Mouse (Mus musculus) megakaryocyte progenitor cell, adult 5-6 weeks (primary cell): ENCODE measurements at regions not wholly inside any gene's neighbourhood (a gene's known extent, or its start where the extent isn't known, plus 50 kb on each side); places are given as distances from the start of the nearest gene placed in this dataset.

Experiments used
- ATAC-seq: replicated peaks from 2 replicates; pipeline ENCODE4 v1.8.0; 2016; ENCODE audit warnings: mild to moderate bottlenecking, moderate TSS enrichment, inconsistent platforms; ENCODE audit not compliant: poor library complexity

DNA sequence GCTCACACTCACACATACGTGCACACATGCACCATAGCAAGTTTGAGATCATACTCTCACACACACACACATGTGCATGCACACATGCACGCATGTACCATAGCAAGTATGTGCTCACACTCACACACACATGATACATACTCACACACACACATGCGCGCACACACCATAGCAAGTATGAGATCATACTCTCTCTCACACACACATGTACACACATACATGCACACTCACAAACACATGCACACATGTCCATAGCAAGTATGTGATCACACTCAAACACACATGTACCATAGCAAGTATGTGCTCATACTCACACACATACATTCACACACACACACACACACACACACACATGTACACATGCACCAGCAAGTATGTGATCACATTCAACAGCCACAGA lies 138.9 kb upstream of the Slc35f3 start:
- ATAC-seq = no peak

DNA sequence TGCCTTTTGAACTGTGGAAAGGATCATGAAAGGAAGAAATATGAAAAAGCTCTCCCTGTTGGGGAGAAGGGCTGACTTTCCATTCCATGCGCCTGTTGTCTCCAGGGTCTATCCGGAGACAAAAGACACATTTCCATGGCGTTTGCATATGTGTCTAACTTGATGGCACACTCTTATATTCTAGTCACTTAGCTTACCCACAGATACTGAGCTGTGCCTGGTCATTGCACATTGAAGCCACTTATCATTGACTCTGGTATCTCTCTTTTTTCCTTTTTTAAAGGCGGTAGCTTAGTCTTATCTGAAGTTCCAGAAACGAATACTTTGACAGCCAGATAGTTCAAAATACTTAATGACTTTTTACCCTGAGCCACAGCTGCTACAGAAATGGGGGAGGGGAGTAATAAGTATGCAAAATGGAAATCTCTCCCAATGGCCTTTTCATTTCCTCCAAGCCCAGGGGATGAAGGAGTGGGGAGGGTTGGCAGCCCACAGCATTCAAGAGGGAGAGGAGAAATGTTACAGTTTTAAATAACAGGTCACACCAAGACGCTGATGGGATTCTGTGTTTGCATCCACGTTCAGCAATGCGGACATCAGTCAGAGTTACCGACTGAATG lies 137.9 kb upstream of the Slc35f3 start:
- 0 out of 2 replicates have a peak, but pooled peaks have one; percentile 26 for ATAC-seq

DNA sequence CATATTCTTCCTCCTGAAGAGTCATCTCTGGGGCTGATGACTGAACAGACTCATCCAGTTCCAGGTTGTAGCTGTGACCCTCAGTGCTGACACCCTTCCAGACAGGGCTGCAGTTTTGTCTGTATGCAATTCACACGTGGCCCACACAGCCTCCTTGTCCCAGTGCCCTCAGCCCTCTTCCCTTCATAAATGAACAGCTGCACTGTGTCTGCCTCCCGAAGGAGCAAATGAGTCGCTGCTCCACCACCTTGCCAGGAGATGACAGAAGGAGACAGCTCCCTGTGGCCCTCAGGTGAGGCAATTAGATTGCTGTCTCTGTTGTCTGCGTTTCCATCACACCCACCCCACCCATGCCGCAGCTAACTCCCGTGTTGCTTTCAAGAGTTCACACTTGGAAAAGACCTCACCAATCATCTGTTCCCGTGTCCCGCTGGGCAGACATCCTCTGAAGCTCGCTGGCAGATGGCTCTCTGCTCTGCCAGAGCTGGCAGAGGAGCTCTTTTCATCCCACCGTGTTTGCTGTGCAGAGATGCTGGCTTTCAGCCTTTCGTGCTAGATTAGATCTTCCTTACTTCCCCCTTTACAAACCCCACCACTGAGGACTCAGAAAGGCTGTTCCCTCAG lies 135.5 kb upstream of the Slc35f3 start:
- ATAC-seq = no peak

DNA sequence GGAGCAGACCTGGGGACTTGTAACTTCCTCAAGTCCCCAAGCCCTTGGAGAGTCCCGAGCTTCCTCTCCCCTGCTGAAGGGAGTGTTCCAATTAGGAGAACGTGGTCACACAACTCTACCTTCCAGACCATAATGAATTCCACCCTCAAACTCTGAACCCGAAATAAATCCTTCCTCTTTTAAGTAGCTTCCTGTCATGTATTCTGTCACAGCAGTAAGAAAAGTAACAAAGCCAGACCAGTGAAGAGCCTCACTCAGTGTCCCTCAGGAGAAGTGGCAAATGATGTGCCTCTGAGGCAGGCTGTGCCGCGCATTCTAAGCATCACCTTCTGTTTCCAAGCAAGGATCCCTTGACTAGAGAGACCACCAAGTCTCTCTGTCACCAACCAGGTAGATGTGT lies 134.4 kb upstream of the Slc35f3 start:
- no peak for ATAC-seq

DNA sequence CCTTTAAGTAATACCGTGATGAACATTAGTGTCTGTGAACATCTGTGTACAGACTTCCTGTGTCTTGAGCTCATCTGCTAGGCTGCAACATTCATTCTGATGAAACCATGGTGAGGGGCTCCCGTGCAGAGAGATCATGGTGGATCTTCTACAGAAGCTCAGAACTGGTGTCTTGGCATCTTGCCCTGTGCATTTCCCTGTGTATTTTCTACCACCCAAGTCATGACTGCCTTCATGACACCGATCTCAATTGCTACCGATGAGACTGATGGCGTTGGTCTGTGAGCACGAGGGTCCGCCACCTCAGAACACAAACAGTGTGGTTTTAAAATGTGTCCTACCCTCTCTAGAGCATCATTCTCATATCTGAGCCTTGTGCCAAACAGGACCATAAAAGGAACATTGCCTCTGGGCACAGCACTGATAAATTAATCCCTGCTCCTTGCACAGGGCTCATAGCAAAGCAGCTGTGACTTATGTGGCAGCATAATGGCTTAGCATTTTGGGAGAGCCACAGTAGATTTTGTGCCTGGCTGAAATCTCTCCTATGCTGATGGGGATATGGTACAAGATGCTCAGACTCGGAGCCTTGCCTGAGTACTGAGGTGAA lies 132.8 kb upstream of the Slc35f3 start:
- ATAC-seq = no peak

DNA sequence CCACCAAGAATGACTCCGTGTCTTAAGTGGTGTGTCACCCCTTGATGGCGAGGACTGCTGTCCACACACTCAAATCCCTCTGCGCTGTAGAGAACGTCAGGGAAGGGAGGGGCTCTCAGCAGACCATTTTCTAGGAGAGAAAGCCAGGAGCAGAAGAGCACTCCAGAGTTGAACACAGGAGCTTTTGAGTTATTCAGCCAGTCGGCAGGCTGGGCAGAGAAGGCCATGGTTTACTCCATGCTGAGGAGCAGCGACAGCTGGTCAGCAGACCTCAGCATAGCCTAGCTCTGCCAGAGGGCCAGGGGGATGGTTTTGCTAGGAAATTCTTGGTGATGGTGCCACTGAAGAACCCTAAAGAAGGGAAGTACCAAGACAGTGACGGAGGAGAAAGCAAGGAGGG lies 132.0 kb upstream of the Slc35f3 start:
- ATAC-seq = no peak

DNA sequence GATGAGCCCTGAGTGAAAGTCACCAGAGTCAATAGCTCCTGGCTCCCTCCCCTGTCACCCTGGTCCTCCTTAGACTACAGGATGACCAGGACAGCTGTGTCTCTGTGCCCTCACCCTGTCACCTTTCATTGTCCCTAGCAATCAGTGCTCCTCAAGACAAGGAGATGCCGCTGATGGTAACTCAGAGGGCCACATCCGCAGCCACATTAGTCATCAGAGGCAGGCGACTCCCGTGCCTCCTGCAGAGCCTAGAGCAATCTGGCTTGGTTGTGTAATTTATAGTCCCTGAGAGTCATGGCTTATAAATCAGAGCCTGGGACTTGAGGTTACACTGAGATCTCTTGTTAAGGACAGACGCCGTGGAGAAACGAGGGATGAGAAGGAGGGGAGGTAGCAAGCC lies 123.9 kb upstream of the Slc35f3 start:
- ATAC-seq = no peak

DNA sequence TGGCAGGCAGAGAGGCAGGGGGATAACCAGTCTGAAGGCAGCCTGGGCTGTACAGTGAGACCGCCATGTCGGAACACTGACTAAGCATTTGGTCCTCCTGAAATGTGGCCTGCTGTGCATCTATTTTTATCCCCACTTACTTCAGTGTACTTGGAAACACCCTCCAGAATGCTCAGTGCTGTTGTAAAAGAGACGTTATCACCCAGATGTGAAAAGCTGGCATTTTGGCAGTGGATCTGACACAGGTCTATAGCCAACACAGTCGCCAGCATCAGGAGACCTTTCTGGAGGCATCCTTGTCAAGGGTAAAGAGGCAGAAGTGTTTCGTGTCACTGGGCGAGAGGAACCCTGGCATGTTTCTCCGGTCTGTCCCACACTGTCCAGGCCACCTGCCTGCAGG lies 122.1 kb upstream of the Slc35f3 start:
- no peak for ATAC-seq

DNA sequence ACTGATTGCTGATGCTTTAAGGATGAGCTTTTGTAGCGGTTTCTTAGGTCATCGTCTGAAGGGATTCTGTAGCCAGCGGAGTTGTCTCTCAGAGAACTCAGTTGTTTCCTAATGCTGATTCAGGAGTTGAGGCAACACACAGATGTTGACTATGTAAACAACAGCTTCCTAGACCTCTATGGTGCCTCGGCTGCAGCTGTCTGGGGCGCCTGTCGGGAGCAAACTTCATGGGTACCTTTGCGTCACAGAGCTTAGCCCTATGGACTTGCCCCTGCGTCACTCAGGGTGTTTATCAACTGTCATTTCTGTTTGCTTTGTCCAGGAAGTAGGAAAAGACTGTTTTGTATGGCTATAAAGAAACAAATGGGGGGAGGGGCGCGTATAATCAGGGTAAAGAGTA lies 120.5 kb upstream of the Slc35f3 start:
- no peak for ATAC-seq

DNA sequence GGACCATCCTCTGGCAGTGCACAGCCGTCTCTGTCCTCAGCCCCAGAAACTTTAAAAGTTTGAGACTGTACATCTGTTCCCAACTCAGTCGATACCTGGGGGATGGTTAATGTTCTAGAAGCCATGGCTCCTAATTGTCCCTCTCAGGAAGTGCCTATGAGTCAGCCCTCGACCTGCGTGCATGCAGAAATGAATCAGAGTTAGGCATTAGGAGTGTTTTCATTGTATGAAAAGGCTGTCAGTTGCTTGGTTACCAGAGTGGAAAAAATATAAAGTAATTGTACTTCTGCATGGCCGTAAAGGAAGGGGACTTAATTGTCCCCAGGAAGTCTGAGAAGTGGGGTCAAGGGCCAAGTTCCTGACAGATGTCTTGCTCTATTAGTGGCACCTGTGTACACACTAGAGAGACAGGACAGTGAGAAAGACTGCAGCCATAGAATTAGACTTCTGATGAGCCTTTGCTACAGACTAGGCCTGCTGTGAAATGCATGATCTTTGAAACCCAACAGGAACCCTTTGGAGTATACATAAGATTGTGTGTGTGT lies 109.5 kb upstream of the Slc35f3 start:
- ATAC-seq = no peak

DNA sequence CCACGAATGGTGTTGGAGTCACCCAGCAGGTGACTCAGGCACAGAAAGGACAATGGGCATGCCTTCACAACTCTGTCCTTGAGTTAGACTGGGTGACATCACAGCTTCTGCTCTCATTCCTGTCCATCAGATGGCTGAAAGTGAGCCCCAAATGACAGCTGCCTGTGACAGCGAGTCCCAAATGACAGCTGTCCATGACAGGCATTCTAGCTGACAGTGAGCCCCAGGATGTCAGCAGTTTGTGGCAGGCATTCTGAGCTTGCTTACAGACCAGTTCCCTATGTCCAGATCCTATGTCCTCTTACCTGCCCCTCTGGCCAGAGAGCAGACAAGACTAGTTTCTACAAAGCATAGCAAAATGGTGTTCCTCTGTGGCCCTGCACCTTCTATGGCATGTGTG lies 102.7 kb upstream of the Slc35f3 start:
- ATAC-seq = no peak

DNA sequence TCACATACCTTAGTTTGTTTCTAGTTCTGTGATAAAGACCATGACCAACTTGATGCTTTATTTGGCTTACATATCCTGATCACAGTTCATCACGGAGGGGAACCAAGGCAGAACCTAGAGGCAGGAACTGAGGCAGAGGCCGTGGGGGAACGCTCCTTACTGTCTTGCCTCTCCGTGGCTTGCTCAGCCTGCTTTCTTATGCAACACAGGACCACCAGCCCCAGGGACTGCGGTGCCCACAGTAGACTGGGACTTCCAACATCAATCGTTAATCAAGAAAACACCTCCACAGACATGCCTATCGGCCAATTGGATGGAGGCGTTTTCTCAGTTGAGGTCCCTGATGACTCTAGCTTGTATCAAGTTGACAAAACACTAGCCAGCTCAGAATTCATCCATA lies 87.8 kb upstream of the Slc35f3 start:
- no peak for ATAC-seq

DNA sequence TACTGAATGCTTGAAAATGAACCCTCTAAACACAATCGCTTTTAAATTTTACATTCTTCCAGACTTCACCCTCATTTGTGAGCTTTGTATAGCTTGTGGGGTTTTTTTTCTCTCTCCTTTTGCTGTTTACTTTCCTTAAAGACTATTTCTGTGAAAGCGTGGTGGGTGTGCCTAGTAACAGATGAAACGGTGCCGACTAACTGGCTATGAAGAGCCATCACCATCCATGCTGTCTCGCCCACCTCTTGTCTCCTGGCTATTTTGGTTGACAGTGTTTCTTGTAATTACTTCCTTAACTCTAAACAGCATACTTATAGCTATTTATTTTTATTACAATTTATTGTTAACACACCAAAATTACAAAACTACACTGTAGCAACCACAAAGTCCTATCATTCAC lies 85.6 kb upstream of the Slc35f3 start:
- no peak for ATAC-seq

DNA sequence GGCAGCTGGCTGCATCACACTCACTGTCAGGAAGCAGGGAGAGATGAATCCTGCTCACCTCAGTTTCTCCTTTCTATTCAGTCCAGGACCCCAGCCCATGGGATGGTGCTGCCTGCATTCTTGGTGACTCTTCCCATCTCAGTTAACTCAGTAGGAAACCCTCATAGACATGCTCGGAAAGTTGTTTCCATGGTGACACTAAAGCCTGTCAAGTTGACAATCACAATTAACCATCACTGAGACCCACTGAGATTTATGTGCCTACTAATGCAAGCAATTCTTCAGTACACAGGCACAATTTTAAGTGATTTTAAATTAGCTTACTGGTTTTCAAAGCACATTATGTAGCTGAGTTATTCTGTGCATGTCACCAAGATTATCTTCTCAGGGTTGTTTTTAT lies 83.8 kb upstream of the Slc35f3 start:
- ATAC-seq = no peak

DNA sequence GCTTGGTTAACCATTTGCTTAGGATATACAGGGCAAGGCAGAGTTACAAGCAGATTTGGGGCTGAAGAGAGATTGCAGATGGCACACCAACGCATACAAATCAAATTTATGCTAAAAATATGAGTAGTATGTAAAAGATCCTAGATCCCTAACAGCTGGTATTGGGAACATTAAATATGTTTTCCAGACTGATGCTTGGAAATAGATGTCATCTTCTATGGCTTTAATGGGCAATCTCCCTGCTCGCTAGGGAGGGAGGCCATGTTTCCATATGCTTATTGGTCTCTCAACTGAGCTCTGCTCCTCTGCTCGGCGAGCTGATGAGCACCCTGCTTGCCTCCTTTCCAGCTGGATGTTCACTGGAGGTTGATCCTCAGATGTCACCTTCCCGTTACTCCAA lies 82.0 kb upstream of the Slc35f3 start:
- ATAC-seq = no peak

DNA sequence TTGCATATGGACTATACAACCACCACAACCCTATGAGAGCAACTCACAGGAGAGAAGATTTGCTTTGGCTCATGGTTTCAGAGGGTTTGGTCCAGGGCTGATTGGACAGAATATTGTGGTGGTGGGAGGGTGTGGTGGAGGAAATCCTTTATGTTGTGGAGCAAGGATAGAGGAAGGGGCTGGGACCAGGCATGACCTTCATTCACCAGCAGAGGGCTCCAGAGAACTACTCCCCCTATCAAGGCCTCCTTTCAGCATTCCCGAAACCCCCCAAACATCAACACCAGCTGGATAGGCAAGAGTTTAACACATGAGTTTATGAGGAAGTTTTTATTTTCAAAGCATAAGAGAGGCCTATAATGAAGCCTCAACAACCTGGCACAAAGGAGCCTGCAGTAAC lies 76.7 kb upstream of the Slc35f3 start:
- ATAC-seq = no peak

DNA sequence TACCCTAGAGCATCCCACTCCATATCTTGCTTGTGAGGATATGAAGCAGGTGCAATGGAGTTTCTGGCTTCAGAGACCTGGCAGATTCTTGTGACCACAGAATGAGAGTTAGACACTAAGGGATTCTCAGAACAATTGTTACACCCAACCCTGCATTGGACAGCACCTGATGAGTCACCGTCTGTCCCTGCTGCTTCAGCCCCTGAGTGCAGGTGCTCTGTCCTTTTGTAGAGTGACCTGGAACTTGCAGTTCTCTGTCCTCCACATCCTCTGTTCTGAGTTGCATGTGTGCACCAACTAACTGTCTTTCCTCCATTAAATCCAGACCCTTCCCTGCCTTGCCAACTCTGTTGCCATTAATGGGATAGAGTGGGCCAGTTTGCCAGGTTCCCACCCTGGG lies 66.6 kb upstream of the Slc35f3 start:
- no peak for ATAC-seq

DNA sequence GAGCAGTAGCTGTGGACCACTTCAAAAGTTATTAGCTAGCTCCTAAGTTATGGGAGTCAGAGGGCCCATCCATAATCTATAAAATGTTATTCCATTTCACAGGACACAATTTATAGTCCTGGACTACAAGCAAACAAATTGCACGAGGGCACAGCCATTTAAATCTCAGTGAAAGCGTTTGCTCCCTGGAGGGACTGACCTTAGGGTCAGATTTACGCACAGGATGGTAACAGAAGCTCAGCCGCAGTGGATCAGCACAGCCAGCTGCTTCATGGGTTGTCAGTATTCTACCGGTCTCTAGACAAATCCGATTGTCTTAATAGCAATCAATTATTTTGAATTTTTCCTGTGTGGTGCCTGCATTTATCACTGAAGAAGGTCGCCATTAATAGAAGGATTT lies 65.8 kb upstream of the Slc35f3 start:
- no peak for ATAC-seq

DNA sequence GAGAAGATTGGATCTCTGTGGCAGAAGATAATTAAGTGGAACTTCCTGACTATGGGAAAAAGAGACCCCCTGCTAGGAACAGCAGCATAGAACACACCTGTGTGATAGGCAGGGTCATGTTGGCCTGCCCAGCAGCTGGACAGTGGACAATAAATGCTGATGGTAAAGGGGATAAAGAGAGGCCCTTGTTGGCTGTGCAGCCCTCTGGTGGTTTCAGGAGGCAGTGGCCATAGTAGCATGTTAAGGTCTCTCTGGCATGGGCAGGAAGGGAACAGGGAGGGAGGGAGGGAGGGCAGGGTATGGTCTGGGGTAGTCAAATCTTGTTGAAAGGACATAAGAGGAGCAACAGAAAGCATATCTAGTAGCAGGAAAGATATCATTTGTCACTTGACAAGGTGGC lies 58.7 kb upstream of the Slc35f3 start:
- no peak for ATAC-seq

DNA sequence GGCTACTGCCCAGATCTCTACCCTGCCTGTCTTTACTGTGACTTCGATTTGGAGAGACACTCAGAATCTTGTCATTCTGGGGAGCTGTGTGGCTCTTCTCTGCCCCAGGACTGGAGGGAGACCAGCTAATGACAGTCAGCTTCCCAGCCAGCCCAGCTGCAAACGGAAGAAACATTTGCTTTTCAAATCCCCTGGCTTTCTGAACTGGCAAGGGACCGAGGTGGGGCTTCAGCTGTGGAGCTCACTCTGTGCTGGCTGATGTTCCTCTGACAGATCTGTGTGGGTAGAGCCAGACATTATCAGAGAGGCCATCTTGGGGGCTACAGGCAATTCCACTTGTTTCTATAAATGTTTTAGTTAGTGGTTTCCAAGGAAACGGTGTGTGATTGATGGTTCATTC lies 54.0 kb upstream of the Slc35f3 start:
- no peak for ATAC-seq
